Mouse (Mus musculus) embryonic facial prominence, embryonic 14.5 days (tissue): ENCODE data around the gene Krtap19-2. TPM values are rescaled to one million over a fixed set of nuclear protein-coding genes. Genes with fewer than 3 reads are reported as not detected.

Experiments used
- ATAC-seq: fragments of 200-750 bp; cut with Nextera tagmentation; 2 replicates; pipeline ENCODE4 v1.8.0; 2017; ENCODE audit warnings: low read depth, moderate number of reproducible peaks, moderate TSS enrichment
- DNase-seq: peaks from one replicate; pipeline ENCODE4 v3.0.0-alpha.2; 2015; ENCODE audit warnings: low spot score
- H3K27ac ChIP-seq: fragments of 300-500 bp; sonication (generic); replicated peaks from 2 replicates; pipeline ENCODE4 v1.5.1; 2014; ENCODE audit warnings: low read depth, mild to moderate bottlenecking, low read length, moderate library complexity
- H3K27me3 ChIP-seq: fragments of 300-500 bp; sonication (generic); replicated peaks from 2 replicates; pipeline ENCODE4 v1.6.1; 2014; ENCODE audit warnings: low read length; ENCODE audit not compliant: control insufficient read depth, insufficient read depth
- H3K36me3 ChIP-seq: fragments of 300-500 bp; sonication (generic); 2 replicates; pipeline ENCODE4 v1.6.1; 2014; ENCODE audit warnings: low read length, mixed read lengths; ENCODE audit not compliant: control insufficient read depth, insufficient read depth
- H3K4me1 ChIP-seq: fragments of 300-500 bp; sonication (generic); 2 replicates; pipeline ENCODE4 v1.6.1; 2014; ENCODE audit warnings: antibody characterized with exemption, low read length; ENCODE audit not compliant: control insufficient read depth, insufficient read depth
- H3K4me2 ChIP-seq: fragments of 300-500 bp; sonication (generic); 2 replicates; pipeline ENCODE4 v1.6.1; 2014; ENCODE audit warnings: low read depth, mild to moderate bottlenecking, low read length, moderate library complexity, mixed read lengths
- H3K4me3 ChIP-seq: fragments of 300-500 bp; sonication (generic); 2 replicates; pipeline ENCODE4 v1.5.1; 2014; ENCODE audit warnings: low read depth, mild to moderate bottlenecking, low read length
- H3K9ac ChIP-seq: fragments of 300-500 bp; sonication (generic); 2 replicates; pipeline ENCODE4 v1.6.1; 2014; ENCODE audit warnings: low read depth, mild to moderate bottlenecking, low read length, moderate library complexity, mixed read lengths
- H3K9me3 ChIP-seq: fragments of 300-500 bp; sonication (generic); 2 replicates; pipeline ENCODE4 v1.6.1; 2016; ENCODE audit warnings: low read length; ENCODE audit not compliant: control insufficient read depth
- WGBS: fragments of 180-500 bp; shearing (Covaris S2); extraction: QIAGEN DNeasy Blood & Tissue Kit; methylation state at CpG from one replicate; pipeline ENCODE4 v1.1.7; 2014; 5-methylcytosine and 5-hydroxymethylcytosine counted together
- polyA plus RNA-seq: library from polyadenylated mRNA; unstranded; fragments of >200 nt; fragmentation: Nextera tagmentation; extraction: Ambion mirVana; gene quantifications from 2 replicates; pipeline ENCODE4 v1.2.1, GENCODE M21; 2014

Gene Krtap19-2
- not detected in 2 replicates for polyA plus RNA-seq

DNA sequence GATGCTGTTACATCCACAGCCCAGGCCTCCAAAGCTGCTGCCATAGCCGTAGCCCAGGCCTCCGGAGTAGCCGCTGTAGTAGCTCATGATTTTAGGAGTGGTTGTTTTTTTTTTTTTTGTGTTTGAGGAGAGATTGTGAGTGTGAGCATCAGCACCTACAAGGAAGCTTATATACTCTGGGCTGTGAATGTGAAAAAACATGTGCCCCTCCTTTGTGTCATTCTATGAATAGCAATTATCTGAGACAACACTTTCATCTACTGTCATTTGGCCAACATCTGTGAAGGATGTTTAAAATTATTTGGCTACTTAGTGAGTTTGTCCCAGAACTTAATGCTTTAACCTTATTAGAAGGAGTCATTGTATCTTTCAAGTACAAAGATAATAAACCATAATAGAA is at the start of gene Krtap19-2:
TSS of gene Krtap19-2 (minus strand) at position 101 of the 400 bp plus-strand sequence.
- Histone ChIP-seq H3K4me1 (no peaks in the 10 kb centered on the region), H3K9me3 (no peaks in the 10 kb centered on the region), H3K27ac (no peak within 1 kb of the TSS), H3K4me3 (no peak within 1 kb of the TSS), H3K27me3 (no peaks in the 10 kb centered on the region), H3K9ac (no peak within 1 kb of the TSS), H3K4me2 (no peak within 1 kb of the TSS), H3K36me3 (no peaks in the 10 kb centered on the region)
- DNase-seq, result no peak
- 93% methylated on average over 3 of the region's 3 CpGs for WGBS
- no peak for ATAC-seq

DNA sequence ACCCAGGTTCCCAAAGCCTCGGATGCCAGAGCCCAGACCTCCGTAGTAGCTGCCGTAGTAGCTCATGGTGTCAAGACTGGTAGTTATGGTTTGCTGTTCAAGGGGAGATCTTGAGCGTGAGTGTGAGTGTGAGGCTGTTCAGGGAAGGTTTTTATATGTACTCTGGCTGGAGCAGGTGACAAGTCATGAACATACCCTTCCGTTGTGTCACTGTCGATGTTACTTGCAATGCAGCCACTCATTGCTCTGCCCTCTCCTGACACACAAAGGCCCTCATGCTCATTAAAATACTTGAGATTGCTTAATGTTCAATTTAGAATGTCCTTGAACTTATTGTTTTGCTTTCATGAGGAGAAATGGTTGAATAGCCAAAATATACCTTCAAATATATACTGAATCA is 22.3 kb upstream of the Krtap19-2 start, which contains the start of gene Krtap19-5:
TSS of gene Krtap19-5 (minus strand) at position 101 of the 400 bp plus-strand sequence.
- Histone ChIP-seq H3K27me3 (no peaks in the 10 kb centered on the region), H3K4me3 (no peak within 1 kb of the TSS), H3K4me1 (no peaks in the 10 kb centered on the region), H3K27ac (no peak within 1 kb of the TSS), H3K9ac (no peak within 1 kb of the TSS), H3K9me3 (no peaks in the 10 kb centered on the region), H3K36me3 (no peaks in the 10 kb centered on the region), H3K4me2 (no peak within 1 kb of the TSS)
- no peak for ATAC-seq
- 93% methylated on average over 6 of the region's 6 CpGs for WGBS
- no peak for DNase-seq

DNA sequence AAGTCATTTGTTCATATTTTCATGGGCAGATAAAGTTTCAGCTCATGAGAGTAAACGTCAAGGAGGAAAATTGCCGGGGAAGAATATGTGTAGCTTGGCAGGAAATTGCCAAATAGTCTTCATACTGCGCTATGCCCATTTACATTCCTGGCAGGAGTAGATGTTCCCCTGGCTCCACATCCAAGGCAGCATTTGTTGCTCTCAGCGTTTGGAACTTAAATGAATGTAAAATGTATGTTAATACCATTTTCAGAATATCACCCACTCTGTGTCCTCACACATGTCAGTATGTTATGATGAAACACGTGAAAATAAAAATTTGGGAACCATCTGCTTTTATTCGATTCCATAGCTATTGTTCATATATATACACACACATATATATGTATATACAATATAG is 12.8 kb upstream of the Krtap19-2 start:
- 69% methylated on average over 6 of the region's 6 CpGs for WGBS
- Histone ChIP-seq H3K9me3 (no peaks in the 10 kb centered on the region), H3K27ac (no peak overlapping the region), H3K4me1 (no peaks in the 10 kb centered on the region), H3K36me3 (no peaks in the 10 kb centered on the region), H3K9ac (no peak overlapping the region), H3K4me2 (no peak overlapping the region), H3K4me3 (no peak overlapping the region), H3K27me3 (no peaks in the 10 kb centered on the region)
- ATAC-seq, result no peak
- DNase-seq, result peak; percentile 2

DNA sequence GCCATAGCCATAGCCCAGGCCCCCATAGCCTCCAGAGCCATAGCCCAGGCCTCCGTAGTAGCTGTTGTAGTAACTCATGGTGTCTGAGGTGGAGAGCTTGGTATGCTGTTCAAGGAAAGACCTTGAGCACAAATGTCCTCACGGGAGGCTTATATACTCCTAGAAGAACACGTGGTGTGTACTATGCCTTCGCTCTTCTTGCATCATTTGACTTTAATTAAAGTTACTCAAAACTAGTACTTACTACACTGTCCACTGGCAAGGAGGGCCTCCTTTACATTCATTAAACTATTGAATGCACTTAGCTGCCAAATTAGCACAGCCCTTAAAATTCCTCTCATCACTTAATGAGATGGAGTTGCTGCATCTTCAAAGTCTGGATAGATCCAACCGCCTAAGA is 10.9 kb upstream of the Krtap19-2 start, which contains the start of gene Krtap19-4:
TSS of gene Krtap19-4 (minus strand) at position 101 of the 400 bp plus-strand sequence.
- WGBS, result 86% methylated on average over 5 of the region's 5 CpGs

GRCm38 (mm10) chr16:88877938-88878337 is 3.9 kb upstream of the Krtap19-2 start, which contains the start of gene Krtap19-3:
Gene Krtap19-3 (minus strand): TSS chr16:88878038.
- H3K4me2 ChIP-seq, result no peak within 1 kb of the TSS
- H3K27ac ChIP-seq, result no peak within 1 kb of the TSS
- no peak for ATAC-seq
- no peaks in the 10 kb centered on the region for H3K27me3 ChIP-seq
- WGBS, result 92% methylated on average over 2 of the region's 2 CpGs
- H3K9me3 ChIP-seq, result no peaks in the 10 kb centered on the region
- no peaks in the 10 kb centered on the region for H3K4me1 ChIP-seq
- H3K36me3 ChIP-seq, result no peaks in the 10 kb centered on the region
- no peak within 1 kb of the TSS for H3K4me3 ChIP-seq
- DNase-seq, result no peak
- H3K9ac ChIP-seq, result no peak within 1 kb of the TSS

More for the DNA sequence above, 10.9 kb upstream of the Krtap19-2 start, which contains the start of gene Krtap19-4:
- Histone ChIP-seq H3K4me3 (no peak within 1 kb of the TSS), H3K36me3 (no peaks in the 10 kb centered on the region), H3K27ac (no peak within 1 kb of the TSS), H3K4me2 (no peak within 1 kb of the TSS), H3K4me1 (no peaks in the 10 kb centered on the region), H3K9ac (no peak within 1 kb of the TSS), H3K27me3 (no peaks in the 10 kb centered on the region), H3K9me3 (no peaks in the 10 kb centered on the region)
- ATAC-seq, result no peak
- DNase-seq, result no peak

DNA sequence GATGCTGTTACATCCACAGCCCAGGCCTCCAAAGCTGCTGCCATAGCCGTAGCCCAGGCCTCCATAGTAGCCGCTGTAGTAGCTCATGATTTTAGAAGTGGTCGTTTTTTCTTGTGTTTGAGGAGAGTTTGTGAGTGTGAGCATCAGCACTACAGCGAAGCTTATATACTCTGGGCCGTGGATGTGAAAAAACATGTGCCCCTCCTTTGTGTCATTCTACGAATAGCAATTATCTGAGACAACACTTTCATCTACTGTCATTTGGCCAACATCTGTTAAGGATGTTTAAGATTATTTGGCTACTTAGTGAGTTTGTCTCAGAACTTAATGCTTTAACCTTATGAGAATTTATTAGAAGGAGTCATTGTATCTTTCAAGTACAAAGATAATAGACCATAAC is 4.8 kb downstream of the Krtap19-2 start, which contains the start of gene Krtap19-1:
TSS of gene Krtap19-1 (minus strand) at position 101 of the 400 bp plus-strand sequence.
- DNase-seq (no peak), ATAC-seq (no peak)
- Histone ChIP-seq H3K36me3 (no peaks in the 10 kb centered on the region), H3K27me3 (no peaks in the 10 kb centered on the region), H3K9ac (no peak within 1 kb of the TSS), H3K4me2 (no peak within 1 kb of the TSS), H3K4me1 (no peaks in the 10 kb centered on the region), H3K27ac (no peak within 1 kb of the TSS), H3K4me3 (no peak within 1 kb of the TSS), H3K9me3 (no peaks in the 10 kb centered on the region)
- 77% methylated on average over 6 of the region's 6 CpGs for WGBS

- ATAC-seq, result no peak
- Histone ChIP-seq H3K4me1 (no peaks in the 10 kb centered on the region), H3K9ac (no peak overlapping the region), H3K27ac (no peak overlapping the region), H3K4me3 (no peak overlapping the region), H3K36me3 (no peaks in the 10 kb centered on the region), H3K27me3 (no peaks in the 10 kb centered on the region), H3K4me2 (no peak overlapping the region), H3K9me3 (no peaks in the 10 kb centered on the region)
- 90% methylated on average over 4 of the region's 4 CpGs for WGBS
- no peak for DNase-seq
Observed at GRCm38 (mm10) chr16:88864887-88865407, 9.1 kb downstream of the Krtap19-2 start.

- Histone ChIP-seq H3K4me2 (no peak overlapping the region), H3K36me3 (no peaks in the 10 kb centered on the region), H3K27me3 (no peaks in the 10 kb centered on the region), H3K4me1 (no peaks in the 10 kb centered on the region), H3K27ac (no peak overlapping the region), H3K9me3 (no peaks in the 10 kb centered on the region), H3K9ac (no peak overlapping the region), H3K4me3 (no peak overlapping the region)
- no peak for ATAC-seq
- DNase-seq, result peak; percentile 17
- WGBS, result 14% methylated on average over 5 of the region's 5 CpGs
Observed at GRCm38 (mm10) chr16:88851450-88851849, 22.6 kb downstream of the Krtap19-2 start.

DNA sequence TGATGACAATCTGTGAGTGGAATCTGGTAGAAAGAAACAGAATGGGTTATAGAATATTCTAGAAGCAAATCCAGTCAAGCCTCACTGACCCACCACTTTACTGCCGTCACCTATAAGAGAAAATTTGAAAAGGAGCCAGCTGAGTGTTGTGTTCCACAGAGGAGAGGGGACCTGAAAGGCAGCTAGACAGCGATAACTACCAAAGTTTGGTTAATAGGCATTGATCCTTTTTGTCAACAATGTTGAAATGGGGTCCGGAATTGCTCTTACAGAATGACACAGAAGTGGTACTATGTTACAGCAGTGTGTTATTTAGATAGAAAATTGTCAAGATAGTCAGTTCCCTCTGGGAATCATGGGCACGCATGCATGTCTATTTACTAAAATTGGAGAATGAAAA is 25.5 kb downstream of the Krtap19-2 start:
- no peak for ATAC-seq
- 78% methylated on average over 4 of the region's 4 CpGs for WGBS
- no peak overlapping the region for H3K4me3 ChIP-seq
- no peaks in the 10 kb centered on the region for H3K4me1 ChIP-seq
- no peaks in the 10 kb centered on the region for H3K9me3 ChIP-seq
- H3K9ac ChIP-seq, result no peak overlapping the region
- H3K36me3 ChIP-seq, result no peaks in the 10 kb centered on the region
- H3K27ac ChIP-seq, result no peak overlapping the region
- DNase-seq, result no peak
- no peaks in the 10 kb centered on the region for H3K27me3 ChIP-seq
- no peak overlapping the region for H3K4me2 ChIP-seq
